Mouse (Mus musculus) cortical plate, adult 2 months (tissue): Measurements from ENCODE around the gene Nmnat2. TPM values are rescaled to one million over a fixed set of nuclear protein-coding genes. Genes with fewer than 3 reads are reported as not detected.

ENCODE experiments used
- H3K27ac ChIP-seq: fragments of 200-500 bp; 2 replicates; pipeline ENCODE4 v1.5.1; 2012; ENCODE audit warnings: low read length, control low read depth, inconsistent platforms; ENCODE audit not compliant: insufficient read depth
- H3K4me1 ChIP-seq: fragments of 200-500 bp; 2 replicates; pipeline ENCODE4 v1.6.1; 2011; ENCODE audit warnings: low read length; ENCODE audit not compliant: control insufficient read depth, insufficient read depth
- H3K4me3 ChIP-seq: fragments of 200-500 bp; 2 replicates; pipeline ENCODE4 v1.5.1; 2011; ENCODE audit warnings: mild to moderate bottlenecking, low read length, control low read depth; ENCODE audit not compliant: insufficient read depth
- CTCF ChIP-seq: fragments of 200-500 bp; IDR thresholded peaks from 2 replicates; pipeline ENCODE4 v1.5.1; 2011; ENCODE audit warnings: mild to moderate bottlenecking, control low read depth, low read length; ENCODE audit not compliant: insufficient read depth; ENCODE audit errors: extremely low read depth
- POLR2A ChIP-seq: fragments of 200-500 bp; IDR thresholded peaks from 2 replicates; pipeline ENCODE4 v1.6.1; 2011; ENCODE audit warnings: mild to moderate bottlenecking, low read length, control low read depth; ENCODE audit not compliant: insufficient read depth; ENCODE audit errors: extremely low read depth
- polyA plus RNA-seq: library from polyadenylated mRNA; depleted of rRNA; stranded (reverse); fragments of >200 nt; gene quantifications from 2 replicates; pipeline ENCODE4 v1.2.3, GENCODE M21; 2012

Nmnat2 gene
- polyA plus RNA-seq, 1 experiment = 84.2 TPM

DNA sequence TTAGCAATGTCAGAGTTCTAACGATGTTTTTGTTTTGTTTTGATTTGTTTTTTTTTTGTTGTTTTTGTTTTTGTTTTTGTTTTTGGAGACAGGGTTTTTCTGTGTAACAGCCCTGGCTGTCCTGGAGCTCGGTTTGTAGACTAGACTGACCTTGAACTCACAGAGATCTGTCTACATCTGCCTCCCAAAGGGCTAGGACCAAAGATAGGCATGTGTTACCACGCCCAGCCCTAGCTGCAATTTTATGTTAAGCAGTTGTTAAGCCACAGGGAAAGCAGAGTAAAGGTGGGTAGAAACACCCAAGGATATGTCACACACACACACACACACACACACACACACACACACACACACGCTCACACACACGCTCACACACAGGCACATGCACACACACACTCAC is 154.6 kb downstream of the Nmnat2 start:
- no peak overlapping the region for H3K27ac ChIP-seq
- H3K4me1 ChIP-seq = no peaks in the 10 kb centered on the region
- TF ChIP-seq POLR2A (no peak), CTCF (no peak)
- no peak overlapping the region for H3K4me3 ChIP-seq

DNA sequence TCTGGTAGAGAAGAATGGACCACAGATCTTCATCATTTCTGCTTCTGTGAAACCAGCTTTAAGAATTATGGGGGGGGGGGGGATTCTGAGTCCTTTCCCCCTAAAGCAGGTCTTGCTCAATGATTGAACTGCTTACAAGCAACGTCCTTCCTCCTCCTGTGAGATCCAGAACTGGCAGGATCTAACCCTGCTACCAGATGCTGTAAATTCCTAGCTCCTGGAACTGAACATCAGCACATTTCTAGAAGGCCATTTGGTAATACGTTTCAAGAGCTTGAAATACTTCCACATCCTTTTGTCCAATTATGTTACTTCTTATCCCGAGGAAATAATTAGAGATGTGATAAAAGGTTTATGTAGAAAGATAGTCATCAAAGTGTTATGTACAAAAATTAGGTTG is 155.0 kb downstream of the Nmnat2 start:
- no peaks in the 10 kb centered on the region for H3K4me1 ChIP-seq
- H3K27ac ChIP-seq = no peak overlapping the region
- no peak overlapping the region for H3K4me3 ChIP-seq
- no peak for TF ChIP-seq CTCF
- no peak for TF ChIP-seq POLR2A

GRCm38 (mm10) chr1:153111596-153111995 is 156.8 kb downstream of the Nmnat2 start:
- Histone ChIP-seq H3K27ac (no peak overlapping the region), H3K4me3 (no peak overlapping the region), H3K4me1 (no peaks in the 10 kb centered on the region)
- TF ChIP-seq CTCF (no peak), POLR2A (no peak)

DNA sequence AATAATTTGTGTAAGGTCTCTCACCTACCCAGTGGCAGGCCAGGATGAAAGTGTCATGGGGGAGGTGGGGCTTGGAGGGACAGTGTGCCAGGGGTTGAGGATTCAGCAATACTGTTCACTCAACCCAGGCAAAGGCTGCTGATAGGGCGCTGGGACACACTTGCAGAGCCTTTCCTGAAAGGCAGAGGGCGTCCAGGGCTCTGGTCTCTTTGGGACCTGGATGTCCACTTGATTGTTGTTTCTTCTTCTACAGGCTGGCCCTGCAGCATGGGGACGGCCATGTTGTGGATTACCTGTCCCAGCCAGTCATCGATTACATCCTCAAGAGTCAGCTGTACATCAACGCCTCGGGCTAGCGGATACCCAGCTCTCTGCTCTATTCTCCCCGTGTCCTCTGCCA is 160.5 kb downstream of the Nmnat2 start:
- no peak overlapping the region for H3K27ac ChIP-seq
- no peak overlapping the region for H3K4me3 ChIP-seq
- H3K4me1 ChIP-seq = no peaks in the 10 kb centered on the region
- no peak for TF ChIP-seq CTCF
- no peak for TF ChIP-seq POLR2A

DNA sequence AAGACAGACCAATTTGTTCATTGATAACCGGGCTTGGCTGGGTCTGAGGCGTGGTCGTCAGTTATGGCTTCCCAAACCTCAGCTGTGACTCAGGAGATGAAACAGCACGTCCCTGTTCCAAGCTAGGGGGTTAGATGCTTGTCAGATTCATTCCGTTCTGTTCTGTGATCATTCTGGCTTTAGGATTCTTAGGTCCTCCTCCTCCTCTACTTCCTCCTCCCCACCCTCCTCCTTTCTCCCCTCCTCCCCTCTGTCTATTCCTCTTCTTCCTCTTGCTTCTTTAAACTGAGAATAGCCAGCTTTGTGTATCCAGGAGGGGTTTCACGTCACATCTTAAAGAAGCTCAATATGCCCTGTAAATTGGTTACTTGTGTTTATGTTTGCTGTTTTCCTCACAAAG is 165.8 kb downstream of the Nmnat2 start:
- H3K27ac ChIP-seq = no peak overlapping the region
- TF ChIP-seq POLR2A (no peak), CTCF (no peak)
- no peak overlapping the region for H3K4me3 ChIP-seq
- H3K4me1 ChIP-seq = no peaks in the 10 kb centered on the region

DNA sequence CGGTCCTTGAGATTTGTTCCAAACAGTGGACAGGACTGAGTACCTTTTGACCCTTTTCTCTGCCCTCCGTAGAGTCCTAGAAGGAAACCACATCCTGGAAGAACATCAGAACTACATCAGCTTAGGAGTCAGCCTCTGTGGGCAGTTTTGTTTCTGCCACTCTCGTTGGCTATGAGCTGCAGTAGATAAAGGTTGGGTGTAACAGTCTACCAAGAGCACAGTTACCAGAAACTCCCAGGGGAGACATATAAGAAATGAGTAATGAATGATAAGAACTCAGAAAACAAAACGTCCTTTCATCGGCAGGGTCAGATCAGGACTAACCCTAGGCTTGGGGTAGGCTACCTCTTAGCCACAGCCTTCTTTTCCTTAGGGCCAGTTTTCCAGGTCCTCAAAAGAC is 166.5 kb downstream of the Nmnat2 start:
- Histone ChIP-seq H3K4me1 (no peaks in the 10 kb centered on the region), H3K27ac (no peak overlapping the region), H3K4me3 (no peak overlapping the region)
- no peak for TF ChIP-seq POLR2A
- TF ChIP-seq CTCF = no peak

DNA sequence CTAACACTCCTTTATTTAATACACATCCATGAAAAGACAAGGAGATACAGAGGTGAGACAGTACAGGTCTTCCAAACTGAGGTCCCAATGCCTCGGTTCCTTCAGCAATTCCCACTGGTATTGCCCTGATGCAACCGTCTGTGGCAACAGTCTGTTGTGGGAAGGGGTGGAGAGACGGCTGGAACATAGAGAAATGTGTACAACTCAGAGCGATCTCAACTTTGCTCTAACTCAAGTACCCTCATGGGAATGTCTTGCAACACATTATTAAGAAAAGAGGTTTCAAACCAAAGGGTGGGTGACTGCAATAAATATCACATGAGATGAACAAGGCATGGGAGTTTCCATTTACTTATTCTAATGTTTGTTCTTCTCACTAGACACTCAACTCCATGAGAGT is 168.0 kb downstream of the Nmnat2 start:
- H3K4me1 ChIP-seq = no peaks in the 10 kb centered on the region
- H3K4me3 ChIP-seq = no peak overlapping the region
- no peak for TF ChIP-seq CTCF
- H3K27ac ChIP-seq = no peak overlapping the region

DNA sequence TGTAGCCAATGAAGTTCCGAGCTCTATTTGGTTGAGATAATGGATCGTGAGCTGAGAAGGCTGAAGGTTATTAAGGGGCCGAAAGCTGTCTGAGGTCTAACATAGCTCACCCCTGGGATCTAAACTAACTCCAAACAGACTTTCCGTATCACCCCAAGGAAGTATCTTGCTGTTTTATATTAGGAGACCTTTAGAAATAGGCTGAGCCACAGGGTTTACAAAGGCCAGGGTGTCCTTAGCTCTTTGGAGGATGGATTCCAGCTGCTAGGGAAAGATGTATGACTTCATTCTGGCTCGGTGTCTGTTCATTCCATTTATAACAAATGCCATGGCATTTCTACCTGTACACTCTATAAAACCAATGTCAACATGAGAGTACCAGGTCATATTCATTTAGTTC is 169.7 kb downstream of the Nmnat2 start:
- no peak overlapping the region for H3K4me3 ChIP-seq
- TF ChIP-seq POLR2A (no peak), CTCF (no peak)
- no peak overlapping the region for H3K27ac ChIP-seq
- no peaks in the 10 kb centered on the region for H3K4me1 ChIP-seq

DNA sequence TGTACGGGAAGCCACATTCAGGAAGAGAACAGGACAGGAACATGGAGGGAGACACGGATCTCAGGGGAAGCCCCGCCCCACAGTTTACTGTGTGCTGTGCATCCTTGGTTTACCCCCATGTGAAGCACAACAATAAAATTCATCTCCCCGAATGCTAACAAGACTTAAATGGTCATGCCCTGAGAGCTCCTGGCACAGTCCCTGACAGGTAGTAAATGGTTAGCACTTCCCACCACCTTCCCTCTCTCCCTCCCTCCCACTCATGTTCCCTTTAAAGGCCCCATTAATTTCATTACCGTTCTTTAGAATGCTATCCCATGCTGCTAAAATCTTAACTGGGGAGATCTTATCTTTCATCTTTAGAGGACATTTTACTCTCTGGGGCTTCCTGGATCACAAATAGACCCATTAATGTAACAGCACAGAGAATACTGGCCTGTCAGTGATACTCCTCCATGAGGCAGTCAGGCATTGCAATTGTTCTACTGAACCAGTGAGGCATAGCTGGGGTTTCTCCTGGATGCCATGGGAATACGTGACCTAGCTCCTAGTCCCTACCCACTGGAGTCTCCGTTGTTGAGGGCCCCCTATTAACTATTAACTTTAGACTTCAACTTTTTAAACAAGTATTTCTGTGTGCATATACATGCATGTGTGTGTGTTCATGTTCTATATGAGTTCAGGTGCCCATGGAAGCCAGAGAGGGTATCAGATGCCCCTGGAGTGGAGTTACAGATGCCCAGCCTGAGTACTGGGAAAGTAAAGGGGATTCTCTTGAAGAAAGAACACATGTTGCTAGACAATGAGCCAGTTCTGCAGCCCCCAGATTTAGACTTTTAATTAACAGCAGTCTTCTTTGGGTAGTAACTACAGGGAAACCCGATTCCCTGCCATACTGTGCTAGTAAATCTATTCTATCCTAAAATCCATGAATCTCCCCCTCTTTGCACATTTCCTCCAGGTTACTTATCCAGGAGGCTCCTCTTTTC is 170.8 kb downstream of the Nmnat2 start:
- no peak overlapping the region for H3K27ac ChIP-seq
- TF ChIP-seq POLR2A (no peak), CTCF (no peak)
- no peak overlapping the region for H3K4me3 ChIP-seq
- no peaks in the 10 kb centered on the region for H3K4me1 ChIP-seq
